Mouse (Mus musculus): Measurements from ENCODE around the gene Pecam1.

- TF ChIP-seq FLI1 (IDR thresholded peaks at IDR 0.05; ENCODE audit: low read length) (no peak), GATA1 (IDR thresholded peaks at IDR 0.05; ENCODE audit: borderline replicate concordance, low read length) (no peak)
These were observed 122.7 kb downstream of the Pecam1 start for GRCm38 (mm10) chr11:106627692-106628091.

Measured in megakaryocyte, embryonic 14.5 days (primary cell).